Mouse (Mus musculus): ENCODE results near the gene Ptpn12. TPM values are rescaled to one million over a fixed set of nuclear protein-coding genes. Genes with fewer than 3 reads are reported as not detected.
A peak's percentile ranks its signal among the peaks of the same experiment; 100 is the strongest.

Gene Ptpn12
- polyA plus RNA-seq, 1 experiment from 2014 or later = 24.9 TPM

DNA sequence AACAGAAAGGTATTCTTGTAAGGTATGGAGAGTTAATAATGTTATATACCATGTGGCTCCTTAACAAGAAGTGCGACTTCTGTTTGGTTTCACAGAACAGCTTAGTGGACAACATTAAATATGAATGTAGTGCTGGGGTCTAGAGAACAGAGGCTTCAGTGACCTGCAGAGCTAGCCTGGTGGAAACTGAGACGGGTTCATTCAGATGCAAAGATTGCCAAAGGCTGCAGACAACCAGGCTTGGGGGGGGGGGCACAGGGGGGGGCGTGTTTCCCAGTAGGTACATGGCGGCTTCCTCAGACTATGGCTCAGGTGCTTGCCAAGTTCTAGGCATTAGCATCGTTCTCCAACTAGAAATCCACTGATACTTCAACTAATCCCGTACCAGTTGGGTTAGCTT lies 91.3 kb downstream of the Ptpn12 start:
- no peaks in the 10 kb centered on the region for H3K27me3 ChIP-seq
- H3K4me1 ChIP-seq = peaks cover 10% of the 10 kb centered on the region
- ATAC-seq (replicated peaks; ENCODE audit: low FRiP score) = no peak
- H3K27ac ChIP-seq = no peak overlapping the region
- no peak overlapping the region for H3K4me3 ChIP-seq (replicated peaks)
- H3K4me2 ChIP-seq = no peak overlapping the region
- H3K9me3 ChIP-seq (replicated peaks) = no peaks in the 10 kb centered on the region
- no peak overlapping the region for H3K9ac ChIP-seq
- H3K36me3 ChIP-seq = no peaks in the 10 kb centered on the region
- WGBS = 81% methylated on average over 6 of the region's 6 CpGs

DNA sequence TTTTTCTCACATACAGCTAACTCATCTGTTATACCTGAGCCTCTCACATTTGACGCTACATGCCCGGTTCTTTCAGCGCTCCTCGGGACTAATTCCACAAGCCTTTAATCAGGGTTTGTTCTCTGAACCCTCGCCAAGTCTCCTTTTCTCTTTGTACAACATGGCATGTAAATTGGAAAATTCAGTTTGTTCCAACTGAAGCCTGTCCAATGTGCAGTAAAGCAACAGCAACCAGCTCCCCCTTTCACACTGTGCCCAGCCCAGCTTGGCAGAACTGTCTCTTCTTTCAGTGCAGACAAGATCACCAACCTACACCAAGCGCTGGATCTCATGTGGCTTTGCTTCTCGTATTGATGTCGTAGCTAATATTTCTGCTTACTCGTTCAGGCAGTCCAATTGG lies 92.4 kb downstream of the Ptpn12 start:
- no peak for ATAC-seq (replicated peaks; ENCODE audit: low FRiP score)
- peaks cover 6% of the 10 kb centered on the region; the same call in 1 of the 2 replicates for H3K4me1 ChIP-seq
- H3K4me2 ChIP-seq = no peak overlapping the region
- H3K27ac ChIP-seq = no peak overlapping the region
- H3K4me3 ChIP-seq (replicated peaks) = no peak overlapping the region
- WGBS = 96% methylated on average over 9 of the region's 9 CpGs
- H3K27me3 ChIP-seq = no peaks in the 10 kb centered on the region
- H3K9me3 ChIP-seq (replicated peaks) = no peaks in the 10 kb centered on the region
- H3K36me3 ChIP-seq = no peaks in the 10 kb centered on the region
- H3K9ac ChIP-seq = no peak overlapping the region

DNA sequence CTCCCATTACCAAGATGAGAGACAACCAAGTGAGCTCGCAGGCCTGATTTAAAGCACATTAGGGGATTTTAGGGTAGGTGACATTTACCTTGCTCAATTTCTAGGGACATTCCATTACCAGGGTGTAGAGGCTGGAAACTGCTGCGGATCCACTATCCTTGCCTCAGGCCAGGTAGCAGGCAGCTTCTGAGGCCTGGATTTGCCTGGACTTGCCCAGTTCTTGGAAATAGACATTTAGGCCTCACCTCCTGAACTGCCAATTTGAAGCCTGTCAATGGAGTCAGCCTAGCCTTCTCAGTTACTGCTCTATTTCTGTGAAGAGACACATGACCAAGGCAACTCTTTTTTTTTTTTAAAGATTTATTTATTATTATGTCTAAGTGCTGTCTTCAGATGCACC lies 94.8 kb downstream of the Ptpn12 start:
- Histone ChIP-seq H3K36me3 (peaks cover 7% of the 10 kb centered on the region), H3K27ac (no peak overlapping the region), H3K9me3 (replicated peaks) (peaks cover 8% of the 10 kb centered on the region; the same call in 1 of the 2 replicates), H3K4me2 (no peak overlapping the region), H3K4me3 (replicated peaks) (no peak overlapping the region), H3K4me1 (no peaks in the 10 kb centered on the region), H3K27me3 (no peaks in the 10 kb centered on the region), H3K9ac (no peak overlapping the region)
- whole genome bisulfite sequencing = 97% methylated on average over 2 of the region's 2 CpGs
- ATAC-seq (replicated peaks; ENCODE audit: low FRiP score) = no peak

DNA sequence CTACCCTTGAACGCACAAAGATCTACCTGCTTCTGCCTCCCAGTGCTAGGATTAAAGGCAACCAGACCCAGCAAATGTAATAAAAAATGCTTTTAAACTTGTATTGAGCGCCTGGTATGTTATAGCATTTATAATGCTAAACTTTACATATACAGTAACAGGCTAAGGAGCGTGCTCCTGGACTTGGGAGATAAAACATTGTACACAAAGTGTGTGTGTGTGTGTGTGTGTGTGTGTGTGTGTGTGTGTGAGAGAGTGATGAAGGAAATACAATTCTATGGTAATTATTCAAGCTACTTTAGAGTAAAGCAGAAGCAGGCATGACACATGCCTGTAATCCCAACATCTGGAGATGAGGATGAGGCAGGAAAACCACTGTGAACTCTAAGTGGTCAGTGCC lies 99.4 kb downstream of the Ptpn12 start, which contains the start of gene Rsbn1l:
Rsbn1l (minus strand) TSS at position 101 of the 400 bp plus-strand sequence.
- peaks cover 7% of the 10 kb centered on the region for H3K36me3 ChIP-seq
- no peaks in the 10 kb centered on the region for H3K4me1 ChIP-seq
- no peaks in the 10 kb centered on the region for H3K27me3 ChIP-seq
- H3K4me2 ChIP-seq = no peak within 1 kb of the TSS
- ATAC-seq (replicated peaks; ENCODE audit: low FRiP score) = no peak
- WGBS = 95% methylated on average over 3 of the region's 3 CpGs
- peaks cover 8% of the 10 kb centered on the region; the same call in 1 of the 2 replicates for H3K9me3 ChIP-seq (replicated peaks)
- H3K4me3 ChIP-seq (replicated peaks) = no peak within 1 kb of the TSS
- no peak within 1 kb of the TSS for H3K9ac ChIP-seq
- no peak within 1 kb of the TSS for H3K27ac ChIP-seq

DNA sequence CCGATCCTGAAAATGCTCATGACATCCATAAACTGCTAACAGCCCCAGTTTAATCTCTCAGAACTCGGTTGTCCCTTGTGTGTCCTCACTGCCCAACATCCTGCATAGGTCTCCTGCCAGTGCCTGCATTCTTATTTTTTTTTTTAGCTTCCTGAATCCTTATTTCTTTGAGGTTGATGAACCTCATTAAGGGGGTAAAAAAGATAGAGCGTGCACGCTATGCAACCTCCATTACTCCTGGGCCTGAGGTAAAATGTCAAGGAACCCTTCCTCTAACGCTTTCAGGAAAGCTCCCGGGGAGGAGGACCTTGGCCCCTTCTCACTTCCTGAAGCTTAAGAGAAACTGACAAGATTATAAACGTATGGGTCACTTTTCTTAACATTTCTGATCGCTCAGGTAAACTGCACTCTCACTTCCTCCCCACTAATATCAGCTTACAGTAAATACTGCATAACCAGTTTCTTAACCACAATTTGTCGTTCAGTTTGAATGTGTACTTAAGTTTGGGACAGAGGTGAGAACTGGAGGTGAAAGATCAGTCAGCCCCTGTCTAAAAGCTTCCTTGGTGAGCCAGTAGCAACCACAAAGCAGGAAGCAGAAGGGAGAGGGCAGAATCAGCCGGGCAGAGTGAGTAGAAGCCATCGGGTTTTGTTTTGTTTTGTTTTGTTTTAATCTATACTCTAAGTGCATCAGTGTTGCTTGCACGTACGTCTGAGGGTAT lies 100.4 kb downstream of the Ptpn12 start:
- no peak overlapping the region for H3K4me2 ChIP-seq
- no peaks in the 10 kb centered on the region for H3K27me3 ChIP-seq
- WGBS = 49% methylated on average over 13 of the region's 13 CpGs
- H3K4me3 ChIP-seq (replicated peaks) = no peak overlapping the region
- H3K4me1 ChIP-seq = no peaks in the 10 kb centered on the region
- peaks cover 8% of the 10 kb centered on the region; the same call in 1 of the 2 replicates for H3K9me3 ChIP-seq (replicated peaks)
- H3K36me3 ChIP-seq = peaks cover 7% of the 10 kb centered on the region
- no peak overlapping the region for H3K9ac ChIP-seq
- H3K27ac ChIP-seq = no peak overlapping the region
- ATAC-seq (replicated peaks; ENCODE audit: low FRiP score) = no peak

DNA sequence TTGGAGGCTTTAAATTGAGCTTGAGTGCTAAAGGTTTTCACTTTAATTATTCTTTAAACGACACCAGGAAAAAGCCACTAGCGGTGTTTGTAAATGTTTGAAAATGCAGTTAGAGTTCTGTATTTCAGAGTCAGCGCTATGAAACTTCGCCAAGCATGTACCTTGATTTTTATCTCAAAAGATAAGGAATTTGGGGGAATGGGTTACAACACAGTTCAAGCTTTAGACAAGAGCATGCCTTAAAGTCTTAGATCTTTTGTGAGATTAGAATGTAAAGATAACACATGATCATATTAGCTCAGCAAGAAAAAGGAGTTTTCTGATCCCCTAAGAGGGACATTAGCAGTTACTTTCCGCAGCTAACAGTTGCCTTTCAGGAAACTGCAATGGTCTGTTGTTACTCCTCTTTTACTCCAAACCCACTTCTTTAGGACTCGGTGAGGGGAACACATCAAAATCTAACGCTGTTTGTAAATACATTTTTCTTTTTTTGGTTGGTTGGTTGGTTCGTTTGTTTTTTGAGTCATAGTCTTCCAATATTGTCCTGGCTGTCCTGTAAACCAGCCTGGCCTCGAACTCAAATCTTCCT lies 103.3 kb downstream of the Ptpn12 start:
- no peak for ATAC-seq (replicated peaks; ENCODE audit: low FRiP score)
- 19% methylated on average over 9 of the region's 9 CpGs for WGBS
- H3K4me3 ChIP-seq (replicated peaks) = peak overlapping the region; percentile 60

DNA sequence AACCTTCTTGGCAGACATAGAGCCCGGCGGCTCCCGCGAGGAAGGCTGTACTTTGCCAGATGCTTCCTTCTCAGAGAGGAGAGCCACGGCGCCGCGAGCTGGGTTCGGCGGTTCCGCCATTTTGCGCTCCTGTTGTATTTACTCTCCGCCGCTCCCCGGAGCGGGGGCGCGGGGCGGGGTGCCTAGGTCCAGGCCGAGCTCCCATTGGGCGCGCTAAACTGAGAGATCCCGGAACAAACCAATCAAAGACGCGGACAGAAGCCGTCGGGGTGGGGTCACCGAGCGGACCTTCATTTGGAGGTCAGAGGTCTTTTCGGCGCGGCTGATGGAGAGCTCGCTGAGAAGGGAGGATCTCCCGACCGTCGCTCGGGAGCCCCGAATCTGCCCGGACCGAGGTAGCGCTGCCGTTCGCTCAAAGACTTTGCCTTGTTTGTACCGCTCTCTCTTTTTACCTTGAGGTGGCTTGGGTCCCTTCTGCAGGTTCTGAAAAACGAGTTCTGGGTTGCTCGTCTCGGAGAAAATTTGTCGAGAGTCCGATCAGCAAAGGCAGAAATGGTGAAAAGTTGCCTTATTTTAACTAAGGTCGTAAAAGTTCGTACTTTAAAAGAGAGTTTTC lies 103.9 kb downstream of the Ptpn12 start:
- Histone ChIP-seq H3K36me3 (peaks cover 3% of the 10 kb centered on the region), H3K9me3 (replicated peaks) (0 out of 2 replicates have a peak, but pooled peaks cover 4% of the 10 kb centered on the region), H3K4me2 (peak overlapping the region; percentile 61), H3K27ac (peak overlapping the region; percentile 99), H3K27me3 (no peaks in the 10 kb centered on the region), H3K9ac (peak overlapping the region; percentile 95), H3K4me3 (replicated peaks) (peak overlapping the region; percentile 60), H3K4me1 (peaks cover 17% of the 10 kb centered on the region)
- WGBS = under 1% methylated on average over 51 of the region's 51 CpGs
- peak; percentile 99 for ATAC-seq (replicated peaks; ENCODE audit: low FRiP score)

More for the DNA sequence above, 103.3 kb downstream of the Ptpn12 start:
- Histone ChIP-seq H3K4me1 (peaks cover 14% of the 10 kb centered on the region), H3K4me2 (peak overlapping the region; percentile 61), H3K36me3 (peaks cover 7% of the 10 kb centered on the region), H3K27me3 (no peaks in the 10 kb centered on the region), H3K9me3 (replicated peaks) (peaks cover 8% of the 10 kb centered on the region; the same call in 1 of the 2 replicates), H3K27ac (peak overlapping the region; percentile 99), H3K9ac (peak overlapping the region; percentile 95)

DNA sequence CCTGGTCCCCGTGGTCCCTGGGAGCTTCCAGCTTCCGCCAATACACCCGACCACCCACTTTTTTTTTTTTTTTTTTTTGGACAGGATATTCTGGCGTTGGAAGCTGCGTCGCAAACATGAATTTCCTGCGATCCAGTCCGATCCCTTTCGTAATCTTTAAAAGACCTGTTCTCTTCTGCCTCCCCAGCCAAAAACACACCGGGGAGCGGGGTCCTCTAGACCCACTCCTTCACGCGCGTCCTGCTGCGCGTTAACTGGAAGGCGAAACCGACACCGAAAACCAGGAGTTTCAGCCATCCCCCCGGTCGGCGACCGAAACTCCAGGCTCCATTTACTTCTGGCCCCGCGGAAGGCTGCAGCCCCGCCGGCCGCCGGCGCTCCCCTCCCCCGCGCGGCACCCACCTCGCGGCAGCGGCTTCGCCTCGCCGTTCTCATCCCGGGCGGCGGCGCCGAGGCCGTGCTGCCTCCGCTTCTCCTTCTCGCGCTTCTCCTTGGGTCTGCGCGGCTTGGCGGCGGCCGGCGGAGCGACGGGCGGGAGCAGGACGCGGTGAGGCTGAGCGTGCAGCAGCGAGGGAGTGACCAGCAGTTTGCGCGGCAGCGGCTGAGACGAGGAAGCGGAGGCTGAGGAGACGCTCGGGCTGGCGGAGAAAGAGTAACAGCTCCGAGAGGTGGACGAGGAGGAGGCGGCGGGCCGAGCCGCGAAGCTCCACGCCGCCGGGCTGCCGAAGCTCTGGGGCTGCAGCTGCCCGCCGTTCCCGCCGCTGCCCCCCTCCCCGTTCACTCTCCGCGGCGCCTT lies 104.7 kb downstream of the Ptpn12 start:
- no peaks in the 10 kb centered on the region for H3K9me3 ChIP-seq (replicated peaks)
- H3K4me2 ChIP-seq = peak overlapping the region; percentile 61
- H3K36me3 ChIP-seq = no peaks in the 10 kb centered on the region
- under 1% methylated on average over 84 of the region's 88 CpGs for WGBS
- no peaks in the 10 kb centered on the region for H3K27me3 ChIP-seq
- H3K4me1 ChIP-seq = peaks cover 17% of the 10 kb centered on the region
- H3K27ac ChIP-seq = peak overlapping the region; percentile 99
- peak overlapping the region; percentile 95 for H3K9ac ChIP-seq
- peak overlapping the region; percentile 60 for H3K4me3 ChIP-seq (replicated peaks)
- peak; percentile 88 for ATAC-seq (replicated peaks; ENCODE audit: low FRiP score)

DNA sequence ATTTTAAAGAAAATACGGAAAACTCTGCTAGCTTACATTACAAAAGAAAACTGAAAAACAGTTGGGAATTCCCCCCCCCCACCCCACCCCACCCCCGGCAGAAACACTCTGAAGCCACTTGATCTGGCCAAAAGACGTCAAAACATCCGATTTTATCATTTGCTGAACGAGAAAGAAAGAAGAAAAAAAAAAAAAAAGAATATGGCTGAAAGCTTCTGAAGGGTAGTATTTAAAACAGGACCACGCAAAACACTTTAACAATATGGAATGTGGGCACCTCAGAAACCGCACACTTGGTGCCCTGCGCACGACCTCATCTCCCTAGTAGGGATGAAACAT lies 105.2 kb downstream of the Ptpn12 start:
- 0% methylated on average over 9 of the region's 9 CpGs for WGBS
- Histone ChIP-seq H3K4me2 (peak overlapping the region; percentile 61), H3K27me3 (no peaks in the 10 kb centered on the region), H3K9ac (peak overlapping the region; percentile 95), H3K9me3 (replicated peaks) (no peaks in the 10 kb centered on the region), H3K36me3 (no peaks in the 10 kb centered on the region), H3K4me1 (peaks cover 21% of the 10 kb centered on the region), H3K4me3 (replicated peaks) (peak overlapping the region; percentile 60), H3K27ac (peak overlapping the region; percentile 99)
- ATAC-seq (replicated peaks; ENCODE audit: low FRiP score) = no peak

DNA sequence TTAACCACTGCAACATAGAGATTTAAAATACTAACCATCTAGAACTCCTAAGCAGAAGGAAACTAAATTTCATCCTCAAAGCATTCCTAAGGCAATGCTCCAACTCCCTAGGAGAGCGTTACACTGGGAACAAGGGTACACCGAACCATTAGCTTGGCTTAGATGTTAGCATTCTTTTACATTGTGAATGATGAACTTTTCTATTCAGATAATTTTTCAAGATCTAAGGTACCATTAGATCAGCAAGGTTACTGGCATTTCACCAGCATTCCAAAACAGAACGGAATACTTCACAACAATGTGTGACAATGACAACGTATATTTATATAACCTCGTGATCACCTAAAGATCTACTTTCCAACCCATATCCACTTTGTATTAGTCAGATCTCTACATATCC lies 105.6 kb downstream of the Ptpn12 start:
- Histone ChIP-seq H3K4me2 (peak overlapping the region; percentile 61), H3K27ac (no peak overlapping the region), H3K4me3 (replicated peaks) (peak overlapping the region; percentile 60), H3K27me3 (no peaks in the 10 kb centered on the region), H3K36me3 (no peaks in the 10 kb centered on the region), H3K9me3 (replicated peaks) (no peaks in the 10 kb centered on the region), H3K4me1 (peaks cover 24% of the 10 kb centered on the region), H3K9ac (peak overlapping the region; percentile 95)
- no peak for ATAC-seq (replicated peaks; ENCODE audit: low FRiP score)
- WGBS = 6% methylated on average over 5 of the region's 5 CpGs

DNA sequence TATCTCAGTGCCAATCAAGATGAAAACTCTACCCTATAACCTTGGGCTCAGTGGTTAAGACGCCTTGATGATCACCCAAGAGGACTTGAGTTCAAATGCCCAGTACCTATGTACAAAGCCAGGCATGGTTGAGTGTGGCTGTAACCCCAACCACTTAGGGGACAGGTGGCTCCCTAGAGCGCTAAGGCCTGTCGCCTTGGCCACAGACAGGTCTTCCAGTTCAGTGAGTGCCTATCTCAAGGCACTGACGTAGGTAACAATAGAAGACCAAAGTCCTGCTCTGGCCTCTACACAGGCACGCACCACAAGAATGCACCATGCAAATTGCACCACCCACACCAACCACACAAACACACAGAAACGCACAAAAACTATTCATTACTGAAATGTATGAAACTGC lies 108.8 kb downstream of the Ptpn12 start:
- Histone ChIP-seq H3K27ac (no peak overlapping the region), H3K4me2 (no peak overlapping the region), H3K4me1 (peaks cover 26% of the 10 kb centered on the region), H3K9ac (no peak overlapping the region), H3K4me3 (replicated peaks) (no peak overlapping the region), H3K9me3 (replicated peaks) (no peaks in the 10 kb centered on the region), H3K27me3 (no peaks in the 10 kb centered on the region), H3K36me3 (no peaks in the 10 kb centered on the region)
- ATAC-seq (replicated peaks; ENCODE audit: low FRiP score) = no peak
- 90% methylated on average over 6 of the region's 6 CpGs for WGBS

Measured in kidney, embryonic 15.5 days (tissue).